ENCODE assay signal across 23 mouse cellular contexts in genomic region chr2:126735339-126736073, GRCm38 (mm10). TPM values are rescaled to one million over a fixed set of nuclear protein-coding genes. Genes with fewer than 3 reads are reported as not detected.
DNase-seq lines count a peak whose midpoint lies in the region; ATAC-seq and TF ChIP-seq lines count a peak whose summit lies in the region.
"Had no signal": no experiment of that assay in that cellular context is flagged by ENCODE, and none has a peak within 500 bp of the region (broad histone marks: within the 10 kb centered on the region; RNA-seq: fewer than 3 reads in every experiment).

No protein-coding gene starts in this region.

- in situ Hi-C loops in ES-E14 (cut with MboI; ENCODE audit: low sequenced_read_pairs in 2 of 2, unreplicated experiment in 2 of 2), result no loop called here

- no peak for ATAC-seq in midbrain, embryonic 15.5 days (replicated peaks)
- ATAC-seq: activated CD4-positive, CD25-positive, alpha-beta regulatory T cell, adult 4 months; midbrain, embryonic 16.5 days had no signal

- H3K27ac ChIP-seq in ES-E14 (ENCODE audit: insufficient read depth, low read depth, low read length, poor library complexity, severe bottlenecking), result no peak overlapping the region
- no peak overlapping the region for H3K27ac ChIP-seq in midbrain, embryonic 15.5 days
- H3K27ac ChIP-seq: embryonic facial prominence, embryonic 12.5 days; heart, embryonic 10.5 days; hindbrain, embryonic 13.5 days; kidney, embryonic 15.5 days; liver, embryonic 14.5 days had no signal

- no peaks in the 10 kb centered on the region for H3K27me3 ChIP-seq in midbrain, embryonic 15.5 days (replicated peaks)
- H3K27me3 ChIP-seq: embryonic facial prominence, embryonic 12.5 days; hindbrain, embryonic 13.5 days; kidney, embryonic 15.5 days had no signal

- peaks cover 12% of the 10 kb centered on the region for H3K36me3 ChIP-seq in ES-E14 (ENCODE audit: control insufficient read depth, insufficient read depth, low read length, poor library complexity, severe bottlenecking)
- peaks cover 55% of the 10 kb centered on the region for H3K36me3 ChIP-seq in midbrain, embryonic 15.5 days (replicated peaks)

- DNase-seq in heart, adult 11 months, result peak; percentile 61
- DNase-seq in heart, postnatal 10 days, result no peak
- DNase-seq in ES-E14 (ENCODE audit: low read depth, low spot score), result no peak
- DNase-seq in brain, adult 2 months (ENCODE audit: low read depth, low spot score), result peak; percentile 57
- peak; percentile 3 to 28 for DNase-seq in layer of hippocampus, postnatal 14 days (ENCODE audit: low spot score in 2 of 2)
- no peak for DNase-seq in gastrocnemius, postnatal 10 days
- DNase-seq: adrenal gland, postnatal 14 days; lung, postnatal 10 days; right cerebral cortex, postnatal 14 days; spleen, adult 18-20 months; thymus, adult 18-20 months; thymus, postnatal 4 days had no signal

- H3K9ac ChIP-seq in ES-E14 (ENCODE audit: insufficient read depth, low read depth, low read length, poor library complexity, severe bottlenecking), result no peak overlapping the region
- H3K9ac ChIP-seq in midbrain, embryonic 15.5 days, result no peak overlapping the region
- H3K9ac ChIP-seq: embryonic facial prominence, embryonic 12.5 days; hindbrain, embryonic 13.5 days; kidney, embryonic 15.5 days; liver, embryonic 14.5 days had no signal

- no peak overlapping the region for H3K4me2 ChIP-seq in midbrain, embryonic 15.5 days
- H3K4me2 ChIP-seq: embryonic facial prominence, embryonic 12.5 days; hindbrain, embryonic 13.5 days; kidney, embryonic 15.5 days had no signal

- 91% methylated on average over 6 of the region's 6 CpGs for WGBS in midbrain, embryonic 15.5 days

- H3K9me3 ChIP-seq in ES-E14 (ENCODE audit: control insufficient read depth, insufficient read depth, low read depth, low read length), result no peaks in the 10 kb centered on the region
- no peaks in the 10 kb centered on the region for H3K9me3 ChIP-seq in midbrain, embryonic 15.5 days
- H3K9me3 ChIP-seq: embryonic facial prominence, embryonic 12.5 days; heart, embryonic 10.5 days; hindbrain, embryonic 13.5 days; kidney, embryonic 15.5 days had no signal

- intact Hi-C loops in heart, postnatal 10 days (cut with DNase I), result no loop called here

- H3K4me3 ChIP-seq in ES-E14 (ENCODE audit: insufficient read depth in 1 of 2, low read depth in 1 of 2, low read length in 2 of 2, poor library complexity in 1 of 2, severe bottlenecking in 1 of 2), result no peak overlapping the region
- H3K4me3 ChIP-seq in midbrain, embryonic 15.5 days, result no peak overlapping the region
- H3K4me3 ChIP-seq: embryonic facial prominence, embryonic 12.5 days; heart, embryonic 10.5 days; hindbrain, embryonic 13.5 days; kidney, embryonic 15.5 days had no signal

- no peaks in the 10 kb centered on the region for H3K4me1 ChIP-seq in ES-E14 (ENCODE audit: control insufficient read depth in 2 of 2, insufficient read depth in 2 of 2, low read length in 2 of 2, poor library complexity in 1 of 2)
- no peaks in the 10 kb centered on the region for H3K4me1 ChIP-seq in midbrain, embryonic 15.5 days
- H3K4me1 ChIP-seq: embryonic facial prominence, embryonic 12.5 days; heart, embryonic 10.5 days; hindbrain, embryonic 13.5 days; kidney, embryonic 15.5 days had no signal

TF ChIP-seq in ES-E14, 5 proteins besides CTCF, POLR2A, EP300 and RAD21:
- peak; percentile 51; the same call in 1 of the 2 replicates for TF ChIP-seq ZNF384 (IDR thresholded peaks at IDR 0.05; ENCODE audit: low read depth, low read length)
- no peak for TF ChIP-seq MAFK (IDR thresholded peaks at IDR 0.05; ENCODE audit: insufficient read depth, low read depth, low read length)
- no peak for TF ChIP-seq CHD2 (IDR thresholded peaks at IDR 0.05; ENCODE audit: low read depth, low read length)

RNA-seq across cellular contexts. Expression of gene Usp8, which starts 28.4 kb away (rescaled TPM):
- 10 to 100 TPM; 32.1 to 36.2 TPM for total RNA-seq in heart, postnatal 10 days (2021)
- 30.5 and 34.6 TPM in 2 replicates for total RNA-seq in ES-E14 (2012; rRNA removed)
- 10 to 100 TPM; 43.2 to 44.1 TPM for total RNA-seq in layer of hippocampus, postnatal 14 days (2021)
- polyA plus RNA-seq in midbrain, embryonic 15.5 days (2015; fragmentation: Nextera tagmentation; extraction: Ambion mirVana), result 28.1 and 28.4 TPM in 2 replicates
- total RNA-seq in gastrocnemius, postnatal 10 days (2021), result 10 to 100 TPM; 19.8 to 24.8 TPM

RNA-seq across cellular contexts. Expression of gene Usp50, which starts 47.8 kb away (rescaled TPM):
- not detected for total RNA-seq in heart, postnatal 10 days (2021)
- 3.4 and 3.9 TPM in 2 replicates for total RNA-seq in ES-E14 (2012; rRNA removed)
- 1 to 10 TPM in 1 of 2 experiments, under 1 TPM in 1; 0.41 to 1.3 TPM for total RNA-seq in layer of hippocampus, postnatal 14 days (2021)
- polyA plus RNA-seq in midbrain, embryonic 15.5 days (2015; fragmentation: Nextera tagmentation; extraction: Ambion mirVana), result 2.1 and 2.3 TPM in 2 replicates
- total RNA-seq in gastrocnemius, postnatal 10 days (2021), result not detected
- total RNA-seq: adrenal gland, postnatal 14 days; gastrocnemius, postnatal 4 days; heart, postnatal 25 days; neutrophil, adult 5-6 weeks had no signal

RNA-seq across cellular contexts. Expression of gene Gabpb1, which starts 59.4 kb away (rescaled TPM):
- total RNA-seq in heart, postnatal 10 days (2021), result 10 to 100 TPM; 20.9 to 24.3 TPM
- total RNA-seq in ES-E14 (2012; rRNA removed), result 19.0 and 21.8 TPM in 2 replicates
- total RNA-seq in layer of hippocampus, postnatal 14 days (2021), result 10 to 100 TPM; 20.1 to 20.2 TPM
- polyA plus RNA-seq in midbrain, embryonic 15.5 days (2015; fragmentation: Nextera tagmentation; extraction: Ambion mirVana), result 41.3 and 44.1 TPM in 2 replicates
- total RNA-seq in gastrocnemius, postnatal 10 days (2021), result 10 to 100 TPM; 12.7 to 16.6 TPM

Comparison
In these comparisons a context has a peak if more than half of its experiments do, and no peak if none do; other contexts are left out.
1. DNase-seq: peak in heart, adult 11 months (single experiment), brain, adult 2 months (single experiment) and layer of hippocampus, postnatal 14 days (2 of 2); none in heart, postnatal 10 days (0 of 2), ES-E14 (single experiment) and gastrocnemius, postnatal 10 days (single experiment).